Mouse (Mus musculus): ENCODE data around the gene Frmd5. TPM values are rescaled to one million over a fixed set of nuclear protein-coding genes. Genes with fewer than 3 reads are reported as not detected.
A peak's percentile ranks its signal among the peaks of the same experiment; 100 is the strongest.
"Not testable (repeated sequence)": the region's sequence is repeated elsewhere in the genome, so short reads cannot be mapped to it uniquely, and the experiment has no call there.

Frmd5 gene
- total RNA-seq, 2 experiments from 2014 or later = 55.1 to 60.1 TPM

- intact Hi-C loops (cut with DNase I); DNase-seq: not testable (repeated sequence)
These were observed 293.7 kb downstream of the Frmd5 start for GRCm38 (mm10) chr2:121512991-121513765.

GRCm38 (mm10) chr2:121511401-121511800 is 295.5 kb downstream of the Frmd5 start:
- DNase-seq = no peak
- intact Hi-C loops (cut with DNase I) = no loop called here

- intact Hi-C loops (cut with DNase I) = no loop called here
- DNase-seq = peak; percentile 34
These were observed 297.3 kb downstream of the Frmd5 start for GRCm38 (mm10) chr2:121509584-121509983.

GRCm38 (mm10) chr2:121507951-121508330 is 298.9 kb downstream of the Frmd5 start:
- DNase-seq = no peak
- intact Hi-C loops (cut with DNase I) = no loop called here

DNA sequence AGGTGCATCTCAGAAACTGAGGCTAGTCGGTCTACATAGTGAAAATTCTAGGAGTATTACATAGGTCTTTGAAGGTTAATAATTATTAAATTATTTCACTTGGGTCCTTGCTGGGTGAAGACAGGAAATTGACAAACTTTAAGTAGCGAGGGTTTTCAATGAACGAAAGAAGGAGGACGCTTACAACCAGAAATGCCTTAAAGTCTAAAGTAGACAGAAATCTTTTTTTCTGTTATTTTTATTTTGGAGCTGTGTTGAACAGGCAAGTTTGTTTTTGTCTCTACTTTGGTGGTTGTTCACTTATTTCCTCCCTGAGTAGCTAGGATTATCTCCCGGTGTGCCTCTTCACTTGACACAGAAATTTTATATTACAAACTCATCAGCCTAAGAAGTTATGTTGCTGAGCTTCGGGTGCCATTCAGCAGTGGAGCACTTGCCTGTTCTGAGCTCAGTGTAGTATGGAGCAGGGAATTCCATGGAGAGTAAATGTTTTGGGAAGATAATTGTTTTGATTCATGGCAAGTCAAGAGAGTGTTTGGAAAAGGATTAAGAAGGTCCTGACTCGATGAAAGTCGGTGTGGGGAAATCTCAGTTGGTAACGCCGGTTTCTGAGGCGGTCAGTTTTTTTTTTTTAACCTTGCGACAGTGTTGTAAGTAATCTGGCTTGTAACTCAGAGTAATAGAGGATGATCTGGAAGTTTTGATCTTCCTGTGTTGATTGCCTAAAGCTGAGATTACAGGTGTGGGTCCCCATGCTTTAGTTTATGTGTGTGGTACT is 299.5 kb downstream of the Frmd5 start:
- DNase-seq = no peak
- intact Hi-C loops (cut with DNase I) = no loop called here

DNA sequence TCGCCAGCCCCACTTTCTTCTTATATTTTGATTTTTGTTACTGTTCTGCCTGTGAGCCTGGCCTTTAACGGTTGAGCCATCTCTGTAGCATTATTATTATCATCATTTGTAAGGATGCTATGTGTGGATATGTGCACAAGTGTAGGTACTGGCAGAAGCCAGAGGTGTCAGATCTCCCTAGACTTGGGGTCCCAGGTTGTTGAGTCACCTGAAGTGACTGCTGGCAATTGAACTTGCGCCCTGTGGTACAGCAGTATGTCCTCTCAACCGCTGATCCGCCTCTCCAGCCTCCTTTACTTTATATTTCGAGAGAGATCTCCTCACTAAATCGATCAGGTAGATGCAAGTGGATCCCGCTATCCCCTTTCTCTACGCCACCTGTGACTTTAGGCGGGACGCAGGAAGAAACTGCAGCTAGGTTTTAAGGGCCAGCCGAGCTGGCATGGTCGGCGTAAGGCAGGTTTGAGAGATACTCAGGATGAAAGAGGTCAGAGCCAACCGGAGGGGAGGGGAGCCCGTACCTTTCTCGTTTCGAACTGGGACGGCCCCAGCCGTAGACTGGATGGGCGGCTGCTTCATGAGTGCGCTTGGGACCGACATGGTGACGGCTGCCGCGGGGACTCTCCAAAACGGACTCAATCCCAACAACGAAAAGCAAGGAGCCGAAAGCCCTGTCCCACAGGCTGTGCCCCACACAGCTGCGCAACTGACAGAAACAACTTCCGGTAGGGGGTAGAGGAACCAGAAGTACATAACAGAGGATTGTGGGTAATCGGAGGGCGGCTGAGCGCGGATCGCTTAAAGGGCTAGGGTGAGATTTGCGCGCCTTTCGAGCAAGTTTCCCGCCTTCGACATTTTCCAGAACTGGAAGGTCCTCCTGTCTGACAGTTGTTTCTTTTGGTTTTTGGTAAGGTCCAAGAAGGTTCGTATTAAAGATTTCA is 300.7 kb downstream of the Frmd5 start, which contains the start of the genes Mfap1a and Wdr76:
Gene Mfap1a (minus strand): TSS at position 724 of the 941 bp plus-strand sequence.
Gene Wdr76 (plus strand): TSS at position 782 of the 941 bp plus-strand sequence.
- intact Hi-C loops (cut with DNase I) = not testable (repeated sequence)
- peak; percentile 84 for DNase-seq

DNA sequence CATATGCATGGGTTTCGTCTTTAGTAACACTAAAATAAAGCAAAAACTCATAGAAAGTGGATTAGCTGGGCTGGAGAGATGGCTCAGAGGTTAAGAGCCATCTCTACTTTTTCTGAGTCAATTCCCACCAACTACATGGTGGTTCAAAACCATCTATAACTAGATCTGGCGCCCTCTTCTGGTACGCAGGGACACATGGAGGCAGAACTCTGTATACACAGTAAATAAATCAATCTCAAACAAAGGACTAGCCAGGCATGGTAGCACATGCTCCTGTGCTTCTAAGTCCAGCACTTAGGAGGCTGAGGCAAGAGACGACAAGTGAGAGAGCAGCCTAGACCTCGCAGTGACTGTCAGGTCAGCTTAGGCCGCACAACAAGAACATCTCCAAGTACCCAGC is 305.3 kb downstream of the Frmd5 start:
- DNase-seq; intact Hi-C loops (cut with DNase I): not testable (repeated sequence)

Other genes starting within 250 kb of the Frmd5 start
- gene Casc4, start 59.9 kb upstream of the Frmd5 start, total RNA-seq (2021) = 100 to 1,000 TPM; 141 TPM
- 10 to 100 TPM; 46.1 to 57.0 TPM for gene Ctdspl2, start 148.9 kb upstream of the Frmd5 start, total RNA-seq (2021)
- under 1 TPM; 0.44 to 0.68 TPM for gene Mageb3, start 149.0 kb upstream of the Frmd5 start, total RNA-seq (2021)
- gene Eif3j1, start 221.5 kb upstream of the Frmd5 start, total RNA-seq (2021) = 10 to 100 TPM; 17.4 to 18.7 TPM

All from left cerebral cortex, postnatal 4 days (tissue).